18 mouse cellular contexts compared by ENCODE assay signal in the genomic region with DNA sequence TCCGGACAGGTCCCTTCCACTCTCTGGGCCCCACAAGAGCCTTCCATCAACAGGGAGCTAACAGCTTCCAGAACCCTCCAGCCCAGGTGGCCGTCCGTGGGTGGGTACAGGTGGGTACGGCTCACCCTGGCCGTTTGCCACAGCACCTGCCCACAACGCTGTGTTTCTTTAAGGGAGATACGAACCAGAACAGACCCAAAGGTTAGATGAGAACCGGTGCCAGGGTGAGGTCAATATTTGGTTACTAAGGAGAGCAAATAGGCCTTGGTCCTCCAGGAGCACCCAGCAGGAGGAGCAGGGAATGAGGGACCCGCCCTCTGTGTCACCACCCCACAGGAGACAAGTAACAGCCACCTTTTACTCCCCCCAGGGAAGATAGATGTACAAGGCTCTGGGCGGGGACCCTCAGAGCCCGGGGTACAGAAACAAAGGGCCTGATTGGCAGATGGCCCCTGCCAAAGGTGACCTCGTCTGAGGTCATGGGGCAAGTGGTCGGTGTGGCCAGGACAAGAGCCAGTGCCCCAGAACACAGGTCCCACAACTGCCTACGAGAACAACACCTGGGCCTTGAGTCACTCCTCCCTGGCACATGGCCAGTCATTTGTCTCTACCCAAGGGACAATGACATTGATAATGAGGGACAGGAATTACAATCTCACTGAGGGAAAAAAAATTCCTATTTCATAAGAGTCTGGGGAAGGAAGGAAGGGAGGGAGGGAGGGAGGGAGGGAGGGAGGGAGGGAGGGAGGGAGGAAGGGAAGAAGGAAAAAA. TPM values are rescaled to one million over a fixed set of nuclear protein-coding genes. Genes with fewer than 3 reads are reported as not detected.
A peak's percentile ranks its signal among the peaks of the same experiment; 100 is the strongest.
DNase-seq lines count a peak whose midpoint lies in the region; ATAC-seq lines count a peak whose summit lies in the region.
"Had no signal": no experiment of that assay in that cellular context is flagged by ENCODE, and none has a peak within 500 bp of the region (broad histone marks: within the 10 kb centered on the region; RNA-seq: fewer than 3 reads in every experiment).

No protein-coding gene starts in this region.

- peaks cover 9% of the 10 kb centered on the region; the same call in 1 of the 2 replicates for H3K36me3 ChIP-seq in hindbrain, embryonic 10.5 days
- no peaks in the 10 kb centered on the region for H3K36me3 ChIP-seq in hindbrain, embryonic 12.5 days
- peaks cover 14% of the 10 kb centered on the region for H3K36me3 ChIP-seq in midbrain, embryonic 10.5 days
- H3K36me3 ChIP-seq in midbrain, embryonic 11.5 days (ENCODE audit: control insufficient read depth, insufficient read depth, low read length) = no peaks in the 10 kb centered on the region
- H3K36me3 ChIP-seq in stomach, embryonic 16.5 days (ENCODE audit: control insufficient read depth, insufficient read depth, low read length) = no peaks in the 10 kb centered on the region
- H3K36me3 ChIP-seq: limb, embryonic 13.5 days had no signal

- H3K4me2 ChIP-seq in hindbrain, embryonic 12.5 days (replicated peaks) = no peak overlapping the region
- H3K4me2 ChIP-seq in midbrain, embryonic 11.5 days = no peak overlapping the region
- H3K4me2 ChIP-seq in stomach, embryonic 16.5 days (ENCODE audit: low read depth, low read length) = no peak overlapping the region
- H3K4me2 ChIP-seq: limb, embryonic 13.5 days; lung, embryonic 14.5 days; neural tube, embryonic 12.5 days had no signal

- ATAC-seq in hindbrain, embryonic 12.5 days (ENCODE audit: low FRiP score) = no peak
- ATAC-seq in midbrain, embryonic 11.5 days (ENCODE audit: low FRiP score) = no peak
- peak; percentile 31; the same call in 1 of the 2 replicates for ATAC-seq in stomach, embryonic 16.5 days (ENCODE audit: insufficient read depth, low FRiP score)
- ATAC-seq in megakaryocyte-erythroid progenitor cell, adult 5-6 weeks (replicated peaks; ENCODE audit: low FRiP score, low TSS enrichment, poor library complexity, severe bottlenecking) = no peak
- ATAC-seq: forebrain, embryonic 16.5 days had no signal

- 76% methylated on average over 14 of the region's 14 CpGs for WGBS in hindbrain, embryonic 10.5 days
- 75% methylated on average over 14 of the region's 14 CpGs for WGBS in hindbrain, embryonic 12.5 days
- 87% methylated on average over 14 of the region's 14 CpGs for whole genome bisulfite sequencing in midbrain, embryonic 10.5 days
- 86% methylated on average over 14 of the region's 14 CpGs for WGBS in midbrain, embryonic 11.5 days
- WGBS in stomach, embryonic 16.5 days = 56% methylated on average over 14 of the region's 14 CpGs

- H3K9ac ChIP-seq in hindbrain, embryonic 12.5 days = no peak overlapping the region
- H3K9ac ChIP-seq in midbrain, embryonic 11.5 days (ENCODE audit: low read length) = no peak overlapping the region
- H3K9ac ChIP-seq in stomach, embryonic 16.5 days (ENCODE audit: low read length) = 0 out of 2 replicates have a peak overlapping the region, but pooled peaks have one; percentile 21
- H3K9ac ChIP-seq: limb, embryonic 13.5 days; lung, embryonic 14.5 days; neural tube, embryonic 12.5 days had no signal

- DNase-seq in cerebellum, adult 9-11 months = peak; percentile 72
- no peak for DNase-seq in cerebellum, adult 11-12 months
- no peak for DNase-seq in hindbrain, embryonic 10.5 days (ENCODE audit: low spot score)
- DNase-seq in midbrain, embryonic 10.5 days (ENCODE audit: low spot score) = no peak
- DNase-seq in midbrain, embryonic 11.5 days (ENCODE audit: low spot score, missing footprints) = no peak
- DNase-seq: adrenal gland, adult 8-10 months; lung, embryonic 14.5 days; right cerebral cortex, postnatal 14 days had no signal

- peaks cover 93% of the 10 kb centered on the region for H3K4me1 ChIP-seq in hindbrain, embryonic 10.5 days (replicated peaks)
- H3K4me1 ChIP-seq in hindbrain, embryonic 12.5 days = peaks cover 76% of the 10 kb centered on the region
- H3K4me1 ChIP-seq in midbrain, embryonic 10.5 days = peaks cover 93% of the 10 kb centered on the region
- peaks cover 34% of the 10 kb centered on the region for H3K4me1 ChIP-seq in midbrain, embryonic 11.5 days (ENCODE audit: control insufficient read depth, insufficient read depth, low read length)
- peaks cover 34% of the 10 kb centered on the region for H3K4me1 ChIP-seq in stomach, embryonic 16.5 days (ENCODE audit: control insufficient read depth, insufficient read depth, low read length)

- H3K27ac ChIP-seq in hindbrain, embryonic 10.5 days = peak overlapping the region; percentile 66
- no peak overlapping the region for H3K27ac ChIP-seq in hindbrain, embryonic 12.5 days
- H3K27ac ChIP-seq in midbrain, embryonic 10.5 days (replicated peaks) = peak overlapping the region; percentile 68
- no peak overlapping the region for H3K27ac ChIP-seq in midbrain, embryonic 11.5 days (ENCODE audit: low read depth, low read length)
- H3K27ac ChIP-seq in stomach, embryonic 16.5 days (ENCODE audit: low read length) = peak overlapping the region; percentile 73
- H3K27ac ChIP-seq: kidney, postnatal 0 days; limb, embryonic 13.5 days; neural tube, embryonic 12.5 days had no signal

- H3K9me3 ChIP-seq in hindbrain, embryonic 10.5 days = peaks cover 7% of the 10 kb centered on the region
- H3K9me3 ChIP-seq in hindbrain, embryonic 12.5 days (replicated peaks) = peaks cover 6% of the 10 kb centered on the region; the same call in 1 of the 2 replicates
- H3K9me3 ChIP-seq in midbrain, embryonic 10.5 days (replicated peaks) = peaks cover 7% of the 10 kb centered on the region; the same call in 1 of the 2 replicates
- no peaks in the 10 kb centered on the region for H3K9me3 ChIP-seq in midbrain, embryonic 11.5 days (ENCODE audit: control insufficient read depth, low read length)
- H3K9me3 ChIP-seq in stomach, embryonic 16.5 days (replicated peaks; ENCODE audit: control insufficient read depth, low read length) = no peaks in the 10 kb centered on the region
- H3K9me3 ChIP-seq: limb, embryonic 13.5 days had no signal

- no peak overlapping the region for H3K4me3 ChIP-seq in hindbrain, embryonic 10.5 days
- no peak overlapping the region for H3K4me3 ChIP-seq in hindbrain, embryonic 12.5 days
- H3K4me3 ChIP-seq in midbrain, embryonic 10.5 days = no peak overlapping the region
- no peak overlapping the region for H3K4me3 ChIP-seq in midbrain, embryonic 11.5 days (ENCODE audit: low read depth, low read length)
- no peak overlapping the region for H3K4me3 ChIP-seq in stomach, embryonic 16.5 days (replicated peaks; ENCODE audit: low read length)
- H3K4me3 ChIP-seq: erythroblast, embryonic 14.5 days; limb, embryonic 13.5 days; neural tube, embryonic 12.5 days had no signal

- H3K27me3 ChIP-seq in hindbrain, embryonic 10.5 days (ENCODE audit: insufficient read depth, poor library complexity, severe bottlenecking) = no peaks in the 10 kb centered on the region
- no peaks in the 10 kb centered on the region for H3K27me3 ChIP-seq in hindbrain, embryonic 12.5 days
- no peaks in the 10 kb centered on the region for H3K27me3 ChIP-seq in midbrain, embryonic 10.5 days (ENCODE audit: low read depth, poor library complexity, severe bottlenecking)
- H3K27me3 ChIP-seq in midbrain, embryonic 11.5 days (ENCODE audit: control insufficient read depth, insufficient read depth, low read length) = no peaks in the 10 kb centered on the region
- H3K27me3 ChIP-seq in stomach, embryonic 16.5 days (ENCODE audit: control insufficient read depth, insufficient read depth, low read length) = no peaks in the 10 kb centered on the region
- H3K27me3 ChIP-seq: CH12.LX; neural tube, embryonic 12.5 days had no signal

RNA-seq across cellular contexts. Expression of a gene that starts 40.2 kb away (rescaled TPM):
- 14.3 and 16.0 TPM in 2 replicates for polyA plus RNA-seq in hindbrain, embryonic 10.5 days (2016; fragmentation: Nextera tagmentation; extraction: Ambion mirVana)
- polyA plus RNA-seq in hindbrain, embryonic 12.5 days (2016; fragmentation: Nextera tagmentation; extraction: Ambion mirVana) = 15.2 and 16.3 TPM in 2 replicates
- 12.1 and 15.5 TPM in 2 replicates for polyA plus RNA-seq in midbrain, embryonic 10.5 days (2016; fragmentation: Nextera tagmentation; extraction: Ambion mirVana)
- polyA plus RNA-seq in midbrain, embryonic 11.5 days (2014; fragmentation: Nextera tagmentation; extraction: Ambion mirVana) = 19.2 and 20.4 TPM in 2 replicates
- polyA plus RNA-seq in stomach, embryonic 16.5 days (2015; fragmentation: Nextera tagmentation; extraction: Ambion mirVana) = 6.5 and 6.9 TPM in 2 replicates
- 1.3 TPM in 1 of 2 replicates, not detected in the other for total RNA-seq in megakaryocyte-erythroid progenitor cell, adult 5-6 weeks (2014; fragmentation: Nextera tagmentation)
- total RNA-seq in megakaryocyte-erythroid progenitor cell, adult 5-6 weeks (2017) = 0.42 and 1.3 TPM in 2 replicates
- total RNA-seq: monocyte, adult 5-6 weeks had no signal

RNA-seq across cellular contexts. Expression of a gene that starts 55.6 kb away (rescaled TPM):
- 2.9 and 3.3 TPM in 2 replicates for polyA plus RNA-seq in hindbrain, embryonic 10.5 days (2016; fragmentation: Nextera tagmentation; extraction: Ambion mirVana)
- polyA plus RNA-seq in hindbrain, embryonic 12.5 days (2016; fragmentation: Nextera tagmentation; extraction: Ambion mirVana) = 2.9 and 3.6 TPM in 2 replicates
- polyA plus RNA-seq in midbrain, embryonic 10.5 days (2016; fragmentation: Nextera tagmentation; extraction: Ambion mirVana) = 3.3 and 3.5 TPM in 2 replicates
- 8.1 and 9.0 TPM in 2 replicates for polyA plus RNA-seq in midbrain, embryonic 11.5 days (2014; fragmentation: Nextera tagmentation; extraction: Ambion mirVana)
- 1.8 and 2.5 TPM in 2 replicates for polyA plus RNA-seq in stomach, embryonic 16.5 days (2015; fragmentation: Nextera tagmentation; extraction: Ambion mirVana)
- total RNA-seq in megakaryocyte-erythroid progenitor cell, adult 5-6 weeks (2014; fragmentation: Nextera tagmentation) = 75.0 and 84.0 TPM in 2 replicates
- total RNA-seq in megakaryocyte-erythroid progenitor cell, adult 5-6 weeks (2017) = 7.8 and 24.5 TPM in 2 replicates

RNA-seq across cellular contexts. Expression of a gene that starts 55.9 kb away (rescaled TPM):
- polyA plus RNA-seq in hindbrain, embryonic 10.5 days (2016; fragmentation: Nextera tagmentation; extraction: Ambion mirVana) = 76.9 and 82.1 TPM in 2 replicates
- 108 and 118 TPM in 2 replicates for polyA plus RNA-seq in hindbrain, embryonic 12.5 days (2016; fragmentation: Nextera tagmentation; extraction: Ambion mirVana)
- 77.8 and 77.9 TPM in 2 replicates for polyA plus RNA-seq in midbrain, embryonic 10.5 days (2016; fragmentation: Nextera tagmentation; extraction: Ambion mirVana)
- polyA plus RNA-seq in midbrain, embryonic 11.5 days (2014; fragmentation: Nextera tagmentation; extraction: Ambion mirVana) = 83.3 and 92.0 TPM in 2 replicates
- polyA plus RNA-seq in stomach, embryonic 16.5 days (2015; fragmentation: Nextera tagmentation; extraction: Ambion mirVana) = 89.2 and 93.0 TPM in 2 replicates
- total RNA-seq in megakaryocyte-erythroid progenitor cell, adult 5-6 weeks (2014; fragmentation: Nextera tagmentation) = 58.0 and 66.0 TPM in 2 replicates
- total RNA-seq in megakaryocyte-erythroid progenitor cell, adult 5-6 weeks (2017) = 83.4 and 118 TPM in 2 replicates

Comparison
In these comparisons a context has a peak if more than half of its experiments do, and no peak if none do; other contexts are left out.
1. H3K27ac ChIP-seq: peak in hindbrain, embryonic 10.5 days (single experiment), midbrain, embryonic 10.5 days (single experiment) and stomach, embryonic 16.5 days (single experiment); none in hindbrain, embryonic 12.5 days (single experiment) and midbrain, embryonic 11.5 days (single experiment).